Mouse (Mus musculus) CH12.LX (cell line): Measurements from ENCODE around the gene Phf10. TPM values are rescaled to one million over a fixed set of nuclear protein-coding genes. Genes with fewer than 3 reads are reported as not detected.

Experiments used
- DNase-seq: peaks from one replicate; pipeline ENCODE4 v3.0.0-alpha.2; 2013; ENCODE audit errors: extremely low read depth
- H3K27ac ChIP-seq: 2 replicates; pipeline ENCODE4 v1.5.1; 2012; ENCODE audit warnings: low read depth, mild to moderate bottlenecking, control low read depth, moderate library complexity; ENCODE audit not compliant: insufficient read depth
- H3K27me3 ChIP-seq: replicated peaks from 2 replicates; pipeline ENCODE3; 2012; ENCODE audit warnings: inconsistent platforms
- H3K36me3 ChIP-seq, 2 experiments: replicated peaks in 1 of 2; 2 replicates each; pipeline versions ENCODE3 to v1.6.1; 2012; ENCODE audit warnings: inconsistent platforms in 1 of 2, low read length in 1 of 2, mild to moderate bottlenecking in 1 of 2, mixed read lengths in 1 of 2, moderate library complexity in 1 of 2; ENCODE audit not compliant: control insufficient read depth in 1 of 2, insufficient read depth in 1 of 2
- H3K4me1 ChIP-seq, 2 experiments: 2 replicates each; pipeline ENCODE4 v1.6.1; 2012; ENCODE audit warnings: inconsistent platforms in 1 of 2, moderate library complexity in 1 of 2; ENCODE audit not compliant: insufficient read depth in 2 of 2, control insufficient read depth in 1 of 2
- H3K4me2 ChIP-seq: 2 replicates; pipeline ENCODE4 v1.6.1; 2012; ENCODE audit warnings: low read depth, mild to moderate bottlenecking, control low read depth; ENCODE audit not compliant: poor library complexity, insufficient read depth, severe bottlenecking
- H3K4me3 ChIP-seq, 3 experiments: fragments of 150-350 bp in 1 of 3; sonication (generic) in 1 of 3; replicated peaks in 1 of 3; 2 replicates each; pipeline versions ENCODE3 to v1.5.1; 2011 to 2012; ENCODE audit warnings: low read depth in 2 of 3, low read length in 2 of 3, mild to moderate bottlenecking in 2 of 3, moderate library complexity in 2 of 3, control low read depth in 1 of 3, improper control_type of control experiment in 1 of 3, inconsistent platforms in 1 of 3, mixed read lengths in 1 of 3; ENCODE audit not compliant: poor library complexity in 1 of 3
- H3K79me2 ChIP-seq: replicated peaks from 2 replicates; pipeline ENCODE4 v1.6.1; 2012; ENCODE audit warnings: mild to moderate bottlenecking, moderate library complexity; ENCODE audit not compliant: control insufficient read depth, poor library complexity, insufficient read depth, severe bottlenecking; ENCODE audit errors: extremely low read depth
- H3K9ac ChIP-seq: 2 replicates; pipeline ENCODE4 v1.6.1; 2012; ENCODE audit warnings: low read depth, mild to moderate bottlenecking, control low read depth, moderate library complexity; ENCODE audit not compliant: insufficient read depth
- H3K9me3 ChIP-seq: replicated peaks from 2 replicates; pipeline ENCODE3; 2012; ENCODE audit warnings: low read length, inconsistent platforms, mixed read lengths
- CTCF ChIP-seq, 2 experiments: IDR thresholded peaks in 1 of 2; conservative IDR thresholded peaks in 1 of 2; 2 replicates each; pipeline ENCODE4 v1.5.1; 2011 to 2012; ENCODE audit warnings: low read depth in 2 of 2, low read length in 2 of 2, improper control_type of control experiment in 1 of 2, inconsistent platforms in 1 of 2, mild to moderate bottlenecking in 1 of 2, moderate library complexity in 1 of 2
- ELF1 ChIP-seq: IDR thresholded peaks from 2 replicates; pipeline ENCODE4 v1.6.1; 2014; ENCODE audit warnings: low read depth, mild to moderate bottlenecking, inconsistent platforms, low read length, improper control_type of control experiment
- EP300 ChIP-seq: IDR thresholded peaks from 2 replicates; pipeline ENCODE4 v1.6.1; 2011; ENCODE audit warnings: low read length, improper control_type of control experiment
- ETS1 ChIP-seq: conservative IDR thresholded peaks from 2 replicates; pipeline ENCODE4 v1.6.1; 2012; ENCODE audit warnings: low read depth, mild to moderate bottlenecking, inconsistent platforms, low read length, improper control_type of control experiment, moderate library complexity
- HCFC1 ChIP-seq: IDR thresholded peaks from 2 replicates; pipeline ENCODE4 v1.6.1; 2012; ENCODE audit warnings: low read depth, mild to moderate bottlenecking, inconsistent platforms, low read length, improper control_type of control experiment
- JUND ChIP-seq: conservative IDR thresholded peaks from 2 replicates; pipeline ENCODE4 v1.6.1; 2011; ENCODE audit warnings: low read depth, low read length, improper control_type of control experiment
- MXI1 ChIP-seq: IDR thresholded peaks from 2 replicates; pipeline ENCODE4 v1.6.1; 2011; ENCODE audit warnings: mild to moderate bottlenecking, low read depth, low read length, improper control_type of control experiment
- MYC ChIP-seq: IDR thresholded peaks from 2 replicates; pipeline ENCODE4 v1.6.1; 2011; ENCODE audit warnings: low read depth, mild to moderate bottlenecking, improper control_type of control experiment, low read length
- NELFE ChIP-seq: IDR thresholded peaks from 2 replicates; pipeline ENCODE4 v1.6.1; 2011; ENCODE audit warnings: low read depth, low read length, improper control_type of control experiment
- POLR2AphosphoS2 ChIP-seq: IDR thresholded peaks from 2 replicates; pipeline ENCODE4 v1.6.1; 2011; ENCODE audit warnings: low read depth, low read length, improper control_type of control experiment
- RAD21 ChIP-seq: IDR thresholded peaks from 2 replicates; pipeline ENCODE4 v1.6.1; 2011; ENCODE audit warnings: low read depth, mild to moderate bottlenecking, low read length, improper control_type of control experiment, moderate library complexity
- SMC3 ChIP-seq: IDR thresholded peaks from 2 replicates; pipeline ENCODE4 v1.6.1; 2011; ENCODE audit warnings: low read depth, low read length, improper control_type of control experiment
- TBP ChIP-seq: conservative IDR thresholded peaks from 2 replicates; pipeline ENCODE4 v1.6.1; 2011; ENCODE audit warnings: low read depth, low read length, improper control_type of control experiment
- UBTF ChIP-seq: IDR thresholded peaks from 2 replicates; pipeline ENCODE4 v1.6.1; 2012; ENCODE audit warnings: low read depth, mild to moderate bottlenecking, inconsistent platforms, low read length, improper control_type of control experiment, moderate library complexity
- ZC3H11A ChIP-seq: IDR thresholded peaks from 2 replicates; pipeline ENCODE4 v1.6.1; 2012; ENCODE audit warnings: low read depth, mild to moderate bottlenecking, inconsistent platforms, low read length, improper control_type of control experiment
- ZKSCAN1 ChIP-seq: IDR thresholded peaks from 2 replicates; pipeline ENCODE4 v1.6.1; 2012; ENCODE audit warnings: low read depth, inconsistent platforms, low read length, improper control_type of control experiment, borderline replicate concordance
- ZNF384 ChIP-seq: IDR thresholded peaks from 2 replicates; pipeline ENCODE4 v1.6.1; 2012; ENCODE audit warnings: low read depth, low read length, improper control_type of control experiment, inconsistent platforms
- dilution Hi-C: fragments of 300-500 bp; cut with MboI; formaldehyde crosslinking; loops from 2 replicates; pipeline ENCODE4 v1.14.3; 2020; ENCODE audit warnings: low sequenced_read_pairs; ENCODE audit not compliant: extremely low pct_unique_long_range_greater_than_20kb, extremely low pct_ligation_motif_present
- in situ Hi-C: fragments of 300-500 bp; cut with MboI; formaldehyde crosslinking; loops from 3 replicates; pipeline ENCODE4 v1.14.3; 2019; ENCODE audit warnings: low sequenced_read_pairs, low pct_ligation_motif_present, low pct_unique_long_range_greater_than_20kb, mixed read lengths
- polyA plus RNA-seq: library from polyadenylated mRNA; unstranded; fragments of >175 nt; gene quantifications from 2 replicates; pipeline ENCODE4 v1.2.1, GENCODE M21; 2012; ENCODE audit warnings: low read depth; ENCODE audit not compliant: insufficient read length
- total RNA-seq, 2 experiments: library from RNA; depleted of rRNA; stranded (reverse); fragments of 300-350 nt in 1 of 2; fragments of >200 nt in 1 of 2; gene quantifications; 2 replicates each; pipeline ENCODE4 v1.2.3; 2012 to 2014

The Phf10 gene
- total and polyA plus RNA-seq, 3 experiments: 225 to 364 (median 343) TPM

DNA sequence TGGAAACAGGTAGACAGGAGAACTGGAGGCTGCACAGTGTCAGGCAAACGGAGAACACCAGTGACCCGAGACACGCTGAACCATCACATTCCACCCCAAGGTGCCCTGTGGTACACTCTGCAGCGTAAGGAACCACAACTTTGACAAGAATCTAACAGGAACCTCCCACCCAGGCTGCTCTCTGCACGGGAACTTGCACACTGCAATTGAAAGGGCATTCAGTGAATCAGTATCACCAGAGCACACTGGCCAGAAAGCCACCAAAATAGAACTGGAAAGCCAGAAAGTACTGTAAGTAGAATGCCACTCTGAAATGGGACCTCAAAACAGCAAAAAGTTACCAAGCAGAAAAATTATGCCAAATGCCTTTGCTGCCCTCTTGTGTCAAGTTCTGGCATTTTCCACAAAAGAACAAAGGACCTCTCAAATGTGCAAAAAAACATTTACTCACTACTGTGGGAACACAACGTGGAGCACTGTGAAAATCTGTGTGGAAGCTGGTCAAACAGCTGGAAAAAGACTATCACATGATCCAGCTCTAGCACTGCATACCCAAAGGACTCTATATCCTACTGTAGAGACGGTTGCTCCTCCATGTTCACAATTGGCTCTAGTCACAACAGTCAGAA is 56.3 kb downstream of the Phf10 start:
- Histone ChIP-seq H3K27ac (no peak overlapping the region), H3K36me3 (peaks cover 0 to 17% of the 10 kb centered on the region in 2 experiments), H3K9ac (no peak overlapping the region), H3K4me2 (no peak overlapping the region), H3K9me3 (no peaks in the 10 kb centered on the region), H3K79me2 (no peaks in the 10 kb centered on the region), H3K4me3 (no peak overlapping the region), H3K27me3 (no peaks in the 10 kb centered on the region), H3K4me1 (peaks cover 0 to 10% of the 10 kb centered on the region in 2 experiments; a peak in 2 of 4 replicates)
- peak; percentile 40; the same call in 1 of the 2 replicates for TF ChIP-seq ZNF384
- TF ChIP-seq CTCF (conservative IDR thresholded peaks at IDR 0.05 in 1 of 2, IDR thresholded peaks at IDR 0.05 in 1 of 2; ENCODE audit: low read depth in 2 of 2, low read length in 2 of 2): peak; percentile 91 to 95
- TF ChIP-seq JUND: 0 out of 2 replicates have a peak, but pooled peaks have one; percentile 28
- TF ChIP-seq ETS1: no peak
- TF ChIP-seq UBTF: no peak
- TF ChIP-seq ZKSCAN1: no peak
- TF ChIP-seq MYC: 0 out of 2 replicates have a peak, but pooled peaks have one; percentile 15
- TF ChIP-seq ZC3H11A: peak; percentile 77
- peak; percentile 93 for TF ChIP-seq SMC3
- TF ChIP-seq EP300: no peak
- TF ChIP-seq MXI1: no peak
- no peak for TF ChIP-seq HCFC1
- peak; percentile 98 for TF ChIP-seq RAD21
- peak; percentile 67 for DNase-seq
- dilution Hi-C loops: no loop called here
- in situ Hi-C loops: loop anchor here (5.0 to 25.0 kb wide), 2 partner anchors 357 to 617 kb away; partner anchors contain the start of gene Smoc2

DNA sequence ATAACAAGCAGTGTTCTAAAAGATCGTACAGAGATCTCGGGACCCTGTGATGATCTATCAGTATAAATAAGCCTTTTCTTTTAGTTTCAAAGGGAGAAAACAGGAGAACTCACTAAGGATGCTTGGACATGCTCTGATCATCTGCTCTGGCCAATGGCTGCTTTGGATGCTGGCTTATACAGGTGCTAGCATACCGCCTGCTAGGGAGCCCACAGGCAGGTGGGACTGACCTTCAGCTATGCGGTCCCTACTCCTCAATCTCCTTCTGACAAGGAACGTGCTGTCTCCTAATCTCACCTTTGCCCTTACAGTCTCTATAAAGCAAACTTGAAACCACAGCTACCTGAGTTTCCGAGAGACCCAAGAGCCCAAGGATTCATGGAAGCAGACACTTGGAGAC is 56.9 kb downstream of the Phf10 start:
- no peaks in the 10 kb centered on the region for H3K9me3 ChIP-seq
- DNase-seq: no peak

More for the DNA sequence above, 56.9 kb downstream of the Phf10 start:
- Histone ChIP-seq H3K4me1 (peaks cover 0 to 4% of the 10 kb centered on the region in 2 experiments; a peak in 2 of 4 replicates), H3K4me2 (no peak overlapping the region), H3K27ac (no peak overlapping the region), H3K4me3 (no peak overlapping the region), H3K79me2 (no peaks in the 10 kb centered on the region), H3K27me3 (no peaks in the 10 kb centered on the region), H3K36me3 (peaks cover 0 to 17% of the 10 kb centered on the region in 2 experiments), H3K9ac (no peak overlapping the region)
- dilution Hi-C loops: no loop called here
- in situ Hi-C loops: loop anchor here (5.0 to 25.0 kb wide), 2 partner anchors 357 to 617 kb away; partner anchors contain the start of gene Smoc2
- TF ChIP-seq TBP (no peak), POLR2AphosphoS2 (no peak), ELF1 (no peak), NELFE (no peak)
